Mouse (Mus musculus) gastrocnemius, postnatal 4 days (tissue): ENCODE measurements at regions not wholly inside any gene's neighbourhood (a gene's known extent, or its start where the extent isn't known, plus 50 kb on each side); places are given as distances from the start of the nearest gene placed in this dataset.

ENCODE experiments used
- DNase-seq, 2 experiments: peaks; one replicate each; pipeline ENCODE4 v3.0.0; 2021 to 2022; ENCODE audit warnings: low spot score in 2 of 2, mixed read lengths in 2 of 2

DNA sequence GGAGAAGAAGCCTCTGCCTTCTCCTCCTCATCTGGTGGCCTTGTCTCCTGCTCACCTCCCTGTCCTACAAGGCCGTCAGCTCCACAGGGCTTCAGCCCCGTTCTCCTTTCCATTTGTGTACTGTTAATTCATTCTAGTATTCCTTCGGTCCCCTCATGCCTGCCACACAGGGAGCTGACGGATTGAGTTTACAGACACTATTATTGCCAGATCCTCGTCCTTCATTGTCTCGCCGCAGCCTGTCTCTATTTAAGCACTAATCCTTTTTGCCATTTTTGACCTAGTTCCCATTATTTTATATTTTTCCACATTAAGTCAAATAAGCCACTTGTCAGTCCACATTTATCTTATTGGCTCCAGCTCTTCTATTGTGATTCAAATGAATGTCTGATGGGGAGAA lies 64.2 kb upstream of the Cd180 start:
- DNase-seq = no peak

DNA sequence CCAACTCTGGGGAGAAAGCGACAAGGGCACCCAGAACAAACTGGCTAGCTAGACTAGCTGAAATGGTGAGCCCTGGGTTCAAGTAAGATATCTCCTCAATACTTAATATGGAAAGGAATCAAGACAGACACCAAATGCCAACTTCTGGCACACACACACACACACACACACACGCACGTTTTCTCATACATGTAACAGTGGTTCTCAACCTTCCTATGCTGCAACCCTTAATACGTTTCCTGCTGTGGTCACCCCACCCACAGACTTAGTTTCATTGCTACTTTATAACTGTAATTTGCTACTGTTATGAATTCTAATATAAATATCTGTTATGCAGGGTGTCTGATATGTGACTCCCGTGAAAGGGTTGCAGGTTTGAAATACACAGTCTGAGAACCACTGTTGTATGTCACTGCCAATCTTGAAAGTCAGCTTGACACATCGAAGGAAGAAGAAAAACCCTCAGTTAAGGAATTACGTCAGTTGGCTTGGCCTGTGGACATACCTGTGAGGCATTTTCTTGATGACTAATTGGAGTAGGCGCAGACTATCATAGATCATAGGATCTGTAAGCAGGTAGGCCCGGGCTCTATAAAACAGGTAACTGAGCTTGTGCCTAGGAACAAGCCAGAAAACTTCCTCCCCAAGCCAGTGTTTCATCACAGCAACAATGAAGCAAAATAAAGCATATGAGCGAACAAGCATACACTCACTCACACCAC lies 59.0 kb upstream of the Cd180 start:
- DNase-seq = no peak

DNA sequence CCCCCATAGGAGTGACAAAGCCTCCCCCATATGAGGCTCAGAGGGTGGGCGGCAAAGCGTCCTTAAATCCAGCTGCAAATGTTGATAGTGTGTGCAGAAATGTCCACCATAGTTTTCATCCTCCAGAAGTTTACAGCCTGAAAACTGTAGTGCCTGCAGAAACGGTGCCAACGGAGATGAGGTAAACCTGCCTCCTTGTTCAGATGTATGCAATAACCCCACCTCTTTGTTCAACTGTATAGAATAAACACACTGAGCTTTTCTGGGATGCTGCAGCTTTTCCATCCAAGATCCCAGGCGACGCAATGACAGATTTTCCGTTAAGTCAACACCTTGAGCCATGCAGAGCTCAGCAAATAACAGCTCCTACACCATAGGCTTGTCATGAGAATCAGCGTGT lies 57.3 kb upstream of the Cd180 start:
- no peak for DNase-seq

DNA sequence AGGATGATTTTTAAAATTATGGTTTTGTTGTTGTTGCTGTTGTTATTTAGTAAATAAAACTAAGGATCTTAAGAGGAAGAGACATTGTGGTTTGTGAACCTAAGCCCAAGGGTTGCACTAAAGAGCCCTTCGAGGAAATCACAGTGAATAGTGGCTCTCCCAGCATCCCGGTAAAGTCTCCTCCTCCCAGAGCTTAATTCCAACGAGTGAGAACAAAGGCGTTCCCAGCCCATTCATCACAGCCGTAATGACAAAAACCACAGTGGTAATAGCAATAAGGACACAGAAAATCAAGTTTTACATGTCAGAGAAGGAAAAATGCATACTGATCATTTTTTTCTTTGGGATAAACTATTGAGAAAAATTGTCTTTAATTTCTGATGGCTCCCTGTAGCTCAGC lies 56.3 kb upstream of the Cd180 start:
- no peak for DNase-seq

DNA sequence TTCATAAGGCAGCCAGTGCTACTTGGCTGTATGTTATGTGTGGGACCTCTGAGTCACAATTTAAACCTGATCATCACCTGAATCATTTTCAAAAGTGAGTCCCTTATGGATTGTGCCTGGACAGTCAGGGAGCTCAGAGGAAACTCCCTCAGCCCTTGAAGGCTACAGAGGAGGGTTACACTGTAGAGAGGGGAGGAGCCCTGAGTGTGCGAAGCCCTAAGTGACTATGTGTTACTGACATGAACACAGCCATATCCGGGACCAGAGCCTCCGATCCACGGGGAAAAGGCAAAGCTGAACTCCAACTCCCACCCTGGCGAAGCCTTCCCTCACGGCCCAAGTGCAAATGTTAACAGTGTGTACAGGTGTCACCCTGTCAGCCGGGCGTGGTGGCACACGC lies 53.7 kb upstream of the Cd180 start:
- DNase-seq = no peak

DNA sequence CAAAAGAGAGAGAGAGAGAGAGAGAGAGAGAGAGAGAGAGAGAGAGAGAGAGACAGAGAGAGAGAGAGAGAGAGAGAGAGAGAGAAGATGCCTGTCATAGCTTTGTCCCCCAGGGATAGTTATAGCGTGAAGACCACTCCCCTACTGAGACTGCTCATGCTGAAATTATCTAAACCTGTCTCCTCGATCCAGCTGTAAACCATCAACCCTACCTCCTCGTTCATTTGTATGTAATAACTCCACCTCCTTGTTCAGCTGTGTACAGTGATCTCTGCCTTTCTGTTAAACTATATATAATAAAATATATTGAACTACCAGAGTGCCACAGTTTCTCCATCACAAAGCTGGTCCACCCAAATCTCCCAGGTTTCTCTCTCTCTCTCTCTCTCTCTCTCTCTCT lies 53.2 kb upstream of the Cd180 start:
- DNase-seq = no peak
